Comparison of ENCODE assay signal across 8 mouse cellular contexts in genomic region chr2:131353564-131353915, GRCm38 (mm10). TPM values are rescaled to one million over a fixed set of nuclear protein-coding genes. Genes with fewer than 3 reads are reported as not detected.
A peak's percentile ranks its signal among the peaks of the same experiment; 100 is the strongest.
DNase-seq lines count a peak whose midpoint lies in the region; ATAC-seq lines count a peak whose summit lies in the region.

No protein-coding gene starts in this region.

- peak overlapping the region; percentile 73 for H3K4me2 ChIP-seq in kidney, embryonic 14.5 days (replicated peaks; ENCODE audit: low read depth, low read length)
- H3K4me2 ChIP-seq in intestine, embryonic 14.5 days (ENCODE audit: low read length): peak overlapping the region; percentile 96
- peak overlapping the region; percentile 67 for H3K4me2 ChIP-seq in neural tube, embryonic 13.5 days

- H3K4me1 ChIP-seq in kidney, embryonic 14.5 days (ENCODE audit: control insufficient read depth, insufficient read depth, low read length): peaks cover 9% of the 10 kb centered on the region
- peaks cover 7% of the 10 kb centered on the region for H3K4me1 ChIP-seq in intestine, embryonic 14.5 days (replicated peaks; ENCODE audit: control insufficient read depth, insufficient read depth, low read length)
- H3K4me1 ChIP-seq in neural tube, embryonic 13.5 days (replicated peaks): peaks cover 33% of the 10 kb centered on the region

- no peak for ATAC-seq in kidney, embryonic 14.5 days (ENCODE audit: low FRiP score, low TSS enrichment)
- ATAC-seq in intestine, embryonic 14.5 days (replicated peaks; ENCODE audit: low FRiP score, low TSS enrichment, low read depth): no peak
- ATAC-seq in neural tube, embryonic 13.5 days (ENCODE audit: low read depth): no peak

- H3K36me3 ChIP-seq in kidney, embryonic 14.5 days (ENCODE audit: control insufficient read depth, insufficient read depth, low read length): no peaks in the 10 kb centered on the region
- H3K36me3 ChIP-seq in intestine, embryonic 14.5 days (ENCODE audit: control insufficient read depth, insufficient read depth, low read length): no peaks in the 10 kb centered on the region
- H3K36me3 ChIP-seq in neural tube, embryonic 13.5 days: no peaks in the 10 kb centered on the region

- H3K27ac ChIP-seq in kidney, embryonic 14.5 days (ENCODE audit: low read depth, low read length): no peak overlapping the region
- H3K27ac ChIP-seq in intestine, embryonic 14.5 days (ENCODE audit: low read depth): no peak overlapping the region
- no peak overlapping the region for H3K27ac ChIP-seq in neural tube, embryonic 13.5 days (replicated peaks)

- 27% methylated on average over 3 of the region's 3 CpGs for WGBS in kidney, embryonic 14.5 days
- 14% methylated on average over 3 of the region's 3 CpGs for WGBS in intestine, embryonic 14.5 days
- 15% methylated on average over 3 of the region's 3 CpGs for WGBS in neural tube, embryonic 13.5 days

- intact Hi-C loops in left cerebral cortex, postnatal 10 days (cut with DNase I): no loop called here

- H3K9ac ChIP-seq in kidney, embryonic 14.5 days (ENCODE audit: low read depth, low read length): peak overlapping the region; percentile 94; the same call in 1 of the 2 replicates
- peak overlapping the region; percentile 89; the same call in 1 of the 2 replicates for H3K9ac ChIP-seq in intestine, embryonic 14.5 days (ENCODE audit: low read length)
- H3K9ac ChIP-seq in neural tube, embryonic 13.5 days: peak overlapping the region; percentile 99

- no peaks in the 10 kb centered on the region for H3K9me3 ChIP-seq in kidney, embryonic 14.5 days (ENCODE audit: control insufficient read depth, low read length)
- no peaks in the 10 kb centered on the region for H3K9me3 ChIP-seq in intestine, embryonic 14.5 days (ENCODE audit: control insufficient read depth, low read length)
- no peaks in the 10 kb centered on the region for H3K9me3 ChIP-seq in neural tube, embryonic 13.5 days

- peak overlapping the region; percentile 94 for H3K4me3 ChIP-seq in kidney, embryonic 14.5 days (ENCODE audit: low read length)
- peak overlapping the region; percentile 89; the same call in 1 of the 2 replicates for H3K4me3 ChIP-seq in intestine, embryonic 14.5 days (ENCODE audit: low read depth, low read length)
- H3K4me3 ChIP-seq in neural tube, embryonic 13.5 days: peak overlapping the region; percentile 96

- DNase-seq in kidney, adult 9 months: no peak
- DNase-seq in R1 (ENCODE audit: low read depth, low spot score): peak; percentile 18
- no peak for DNase-seq in intestine, embryonic 14.5 days (ENCODE audit: low spot score)
- no peak for DNase-seq in urinary bladder, postnatal 36 days (ENCODE audit: low spot score in 2 of 2)
- no peak for DNase-seq in adrenal gland, adult 18-20 months (ENCODE audit: low spot score in 2 of 2)
- no peak for DNase-seq in left cerebral cortex, postnatal 10 days (ENCODE audit: extremely low spot score in 1 of 2, low spot score in 2 of 2)

- no peaks in the 10 kb centered on the region for H3K27me3 ChIP-seq in kidney, embryonic 14.5 days (ENCODE audit: control insufficient read depth, insufficient read depth, low read length)
- no peaks in the 10 kb centered on the region for H3K27me3 ChIP-seq in intestine, embryonic 14.5 days (replicated peaks; ENCODE audit: control insufficient read depth, insufficient read depth, low read length)
- H3K27me3 ChIP-seq in neural tube, embryonic 13.5 days: no peaks in the 10 kb centered on the region

RNA-seq across cellular contexts. Expression of gene Rnf24, which starts 0.8 kb away (rescaled TPM):
- 3.9 and 4.8 TPM in 2 replicates for polyA plus RNA-seq in kidney, embryonic 14.5 days (2014; fragmentation: Nextera tagmentation; extraction: Ambion mirVana)
- 2.7 and 3.0 TPM in 2 replicates for polyA plus RNA-seq in intestine, embryonic 14.5 days (2014; fragmentation: Nextera tagmentation; extraction: Ambion mirVana)
- polyA plus RNA-seq in neural tube, embryonic 13.5 days (2015; fragmentation: Nextera tagmentation; extraction: Ambion mirVana): 17.5 and 18.6 TPM in 2 replicates
- total RNA-seq in adrenal gland, adult 18-20 months (2021): 10 to 100 TPM in 1 of 2 experiments, 1 to 10 TPM in 1; 9.2 to 15.1 TPM
- total RNA-seq in left cerebral cortex, postnatal 10 days (2021): 10 to 100 TPM; 27.6 to 29.0 TPM
